In the genomic region with DNA sequence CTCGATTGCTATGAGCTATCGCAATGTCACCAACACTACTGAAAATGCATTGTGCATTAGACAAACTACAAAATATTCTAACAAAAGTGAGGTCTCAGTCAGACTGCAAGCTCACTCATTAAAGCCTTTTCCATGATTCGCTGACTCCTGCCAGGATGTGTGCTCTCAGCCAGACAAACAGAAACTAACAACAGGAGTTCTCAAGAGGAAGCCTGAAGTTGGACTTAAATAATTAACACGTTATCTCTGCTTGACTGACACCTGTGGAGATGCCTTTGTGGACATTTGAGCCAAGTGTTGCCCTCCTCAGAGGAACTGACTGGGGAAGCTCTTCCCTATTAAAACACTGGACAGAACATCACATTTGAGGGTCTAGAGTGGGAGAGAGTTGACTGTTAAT, we compare ENCODE assay signal across 13 mouse cellular contexts.
"Had no signal": no experiment of that assay in that cellular context is flagged by ENCODE, and none has a peak within 500 bp of the region (broad histone marks: within the 10 kb centered on the region; RNA-seq: fewer than 3 reads in every experiment).

No protein-coding gene starts in this region.

- H3K4me1 ChIP-seq: limb, embryonic 10.5 days; liver, embryonic 15.5 days had no signal

- H3K9ac ChIP-seq: liver, embryonic 15.5 days; neural tube, embryonic 13.5 days had no signal

- ATAC-seq: lung, postnatal 0 days had no signal

- H3K27ac ChIP-seq: layer of hippocampus, adult 2 months; limb, embryonic 10.5 days; liver, embryonic 15.5 days; neural tube, embryonic 13.5 days had no signal

- DNase-seq: kidney, postnatal 10 days; kidney, postnatal 4 days; lung, adult 2 months; lung, postnatal 36 days; midbrain, embryonic 14.5 days; right cerebral cortex, adult 18-20 months; right cerebral cortex, postnatal 25 days had no signal

- H3K9me3 ChIP-seq: limb, embryonic 10.5 days; liver, embryonic 15.5 days; neural tube, embryonic 13.5 days had no signal

- H3K4me2 ChIP-seq: liver, embryonic 11.5 days; liver, embryonic 15.5 days; neural tube, embryonic 13.5 days had no signal

- H3K27me3 ChIP-seq: liver, embryonic 15.5 days; neural tube, embryonic 13.5 days had no signal

- H3K36me3 ChIP-seq: limb, embryonic 10.5 days; liver, embryonic 15.5 days; neural tube, embryonic 13.5 days had no signal

- H3K4me3 ChIP-seq: layer of hippocampus, adult 2 months; limb, embryonic 10.5 days; liver, embryonic 15.5 days; neural tube, embryonic 13.5 days had no signal
